12 mouse cellular contexts compared by ENCODE assay signal in the genomic region with DNA sequence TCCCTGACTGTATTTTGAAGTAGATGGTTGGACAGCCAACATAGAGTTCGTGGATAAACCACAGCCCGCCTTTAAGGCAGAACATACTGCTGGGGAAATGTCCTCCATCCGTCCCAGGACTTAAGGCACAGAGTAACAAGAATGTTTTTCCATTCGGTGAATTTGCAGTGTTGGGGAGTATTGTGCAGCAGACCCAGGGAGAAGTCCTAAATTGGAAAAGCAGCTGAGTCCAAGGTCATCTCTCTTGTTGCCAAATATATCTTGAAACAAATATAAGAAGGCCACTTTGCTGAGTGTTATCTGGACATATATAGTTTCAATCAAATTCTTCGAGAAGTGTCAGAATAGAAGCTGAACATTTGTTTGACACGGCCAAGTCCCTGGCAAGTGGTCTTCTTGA.
"Had no signal": no experiment of that assay in that cellular context is flagged by ENCODE, and none has a peak within 500 bp of the region (broad histone marks: within the 10 kb centered on the region; RNA-seq: fewer than 3 reads in every experiment).

No protein-coding gene starts in this region.

- H3K4me1 ChIP-seq: midbrain, embryonic 13.5 days had no signal

- ATAC-seq: midbrain, embryonic 13.5 days had no signal

- H3K9me3 ChIP-seq: limb, embryonic 12.5 days; midbrain, embryonic 13.5 days; stomach, embryonic 15.5 days had no signal

- DNase-seq: kidney, postnatal 36 days; layer of hippocampus, adult 9-11 months; layer of hippocampus, postnatal 36 days; lung, adult 18-20 months; lung, postnatal 36 days; right cerebral cortex, postnatal 14 days; thymus, postnatal 4 days had no signal

- H3K9ac ChIP-seq: limb, embryonic 12.5 days; liver, embryonic 14.5 days; midbrain, embryonic 13.5 days; stomach, embryonic 15.5 days had no signal

- H3K27ac ChIP-seq: kidney, postnatal 0 days; limb, embryonic 12.5 days; liver, embryonic 14.5 days; midbrain, embryonic 13.5 days; stomach, embryonic 15.5 days had no signal

- H3K27me3 ChIP-seq: limb, embryonic 12.5 days; midbrain, embryonic 13.5 days; stomach, embryonic 15.5 days had no signal

- H3K4me3 ChIP-seq: limb, embryonic 12.5 days; midbrain, embryonic 13.5 days; stomach, embryonic 15.5 days had no signal

- H3K36me3 ChIP-seq: stomach, embryonic 15.5 days had no signal

- H3K4me2 ChIP-seq: limb, embryonic 12.5 days; midbrain, embryonic 13.5 days; stomach, embryonic 15.5 days had no signal
